25 mouse cellular contexts compared by ENCODE assay signal in genomic region chr9:41116126-41116525, GRCm38 (mm10). TPM values are rescaled to one million over a fixed set of nuclear protein-coding genes. Genes with fewer than 3 reads are reported as not detected.
A peak's percentile ranks its signal among the peaks of the same experiment; 100 is the strongest.
DNase-seq lines count a peak whose midpoint lies in the region; TF ChIP-seq lines count a peak whose summit lies in the region.
"Had no signal": no experiment of that assay in that cellular context is flagged by ENCODE, and none has a peak within 500 bp of the region (broad histone marks: within the 10 kb centered on the region; RNA-seq: fewer than 3 reads in every experiment).

No protein-coding gene starts in this region.

- H3K27me3 ChIP-seq in thymus, adult 2 months (ENCODE audit: control insufficient read depth, insufficient read depth, low read length): no peaks in the 10 kb centered on the region
- H3K27me3 ChIP-seq: CH12.LX; embryonic facial prominence, embryonic 15.5 days; forebrain, embryonic 12.5 days; heart, embryonic 12.5 days; limb, embryonic 13.5 days; stomach, embryonic 15.5 days had no signal

- H3K27ac ChIP-seq in thymus, adult 2 months (ENCODE audit: control insufficient read depth, insufficient read depth, low read length): peak overlapping the region; percentile 96
- H3K27ac ChIP-seq: embryonic facial prominence, embryonic 15.5 days; forebrain, embryonic 12.5 days; heart, adult 2 months; hindbrain, embryonic 13.5 days; layer of hippocampus, adult 2 months; limb, embryonic 13.5 days; stomach, embryonic 15.5 days had no signal

- DNase-seq in CD4-positive, CD25-positive, alpha-beta regulatory T cell, adult 2 months (ENCODE audit: low read depth, low spot score): peak; percentile 76
- peak; percentile 25 for DNase-seq in brain, adult 2 months (ENCODE audit: low read depth, low spot score)
- DNase-seq in thymus, adult 2 months: peak; percentile 47
- peak; percentile 41 to 63 for DNase-seq in thymus, postnatal 36 days
- no peak for DNase-seq in adrenal gland, postnatal 10 days
- DNase-seq in gastrocnemius, postnatal 25 days: no peak
- DNase-seq in kidney, postnatal 4 days: no peak
- DNase-seq: adrenal gland, postnatal 25 days; cerebellum, adult 18-20 months; cerebellum, postnatal 14 days; heart, adult 2 months; heart, postnatal 4 days; kidney, adult 11 months; kidney, postnatal 14 days; liver, postnatal 0 days; lung, postnatal 36 days had no signal

- peak overlapping the region; percentile 18; the same call in 1 of the 2 replicates for H3K4me3 ChIP-seq in thymus, adult 2 months (ENCODE audit: control insufficient read depth, insufficient read depth, low read length)
- H3K4me3 ChIP-seq: embryonic facial prominence, embryonic 15.5 days; forebrain, embryonic 12.5 days; heart, adult 2 months; heart, embryonic 12.5 days; hindbrain, embryonic 13.5 days; layer of hippocampus, adult 2 months; limb, embryonic 13.5 days; myocyte; stomach, embryonic 15.5 days had no signal

- WGBS in thymus, adult 2 months: 55% methylated on average over 12 of the region's 12 CpGs

- no peak for TF ChIP-seq CTCF in thymus, adult 2 months (IDR thresholded peaks at IDR 0.05; ENCODE audit: borderline replicate concordance, control insufficient read depth, extremely low read depth, insufficient read depth, low read length, poor library complexity)

- H3K4me1 ChIP-seq in thymus, adult 2 months (replicated peaks; ENCODE audit: control insufficient read depth, insufficient read depth, low read length): peaks cover 39% of the 10 kb centered on the region
- H3K4me1 ChIP-seq: stomach, embryonic 15.5 days had no signal

- no peaks in the 10 kb centered on the region for H3K36me3 ChIP-seq in thymus, adult 2 months (ENCODE audit: control insufficient read depth, insufficient read depth, low read length)
- H3K36me3 ChIP-seq: embryonic facial prominence, embryonic 15.5 days; forebrain, embryonic 12.5 days; heart, embryonic 12.5 days; hindbrain, embryonic 13.5 days; limb, embryonic 13.5 days; stomach, embryonic 15.5 days had no signal

- no peak for TF ChIP-seq POLR2A in thymus, adult 2 months (IDR thresholded peaks at IDR 0.05; ENCODE audit: control insufficient read depth, extremely low read depth, insufficient read depth, low read length, poor library complexity)

RNA-seq across cellular contexts. Expression of gene Ubash3b, which starts 45.4 kb away (rescaled TPM):
- 7.0 and 7.6 TPM in 2 replicates for polyA plus RNA-seq in thymus, adult 2 months (2012; rRNA removed)
- 1 to 10 TPM; 3.0 to 5.4 TPM for total RNA-seq in adrenal gland, postnatal 10 days (2021)
- total RNA-seq in gastrocnemius, postnatal 25 days (2021): 1 to 10 TPM in 1 of 2 experiments, under 1 TPM in 1; 0.38 to 1.3 TPM

Comparison
In these comparisons a context has a peak if more than half of its experiments do, and no peak if none do; other contexts are left out.
1. DNase-seq: peak in CD4-positive, CD25-positive, alpha-beta regulatory T cell, adult 2 months (single experiment), brain, adult 2 months (single experiment), thymus, adult 2 months (single experiment) and thymus, postnatal 36 days (2 of 2); none in adrenal gland, postnatal 10 days (single experiment), gastrocnemius, postnatal 25 days (single experiment) and kidney, postnatal 4 days (0 of 2).